Mouse (Mus musculus) macrophage (primary cell): ENCODE data around the gene Igdcc4. TPM values are rescaled to one million over a fixed set of nuclear protein-coding genes. Genes with fewer than 3 reads are reported as not detected.

Experiments
- H3K27ac ChIP-seq: fragments of 350-480 bp; formaldehyde crosslinking; 2 replicates; pipeline ENCODE4 v1.9.0; 2021
- H3K36me3 ChIP-seq: fragments of 350-480 bp; formaldehyde crosslinking; 2 replicates; pipeline ENCODE4 v1.9.0; 2021; ENCODE audit errors: inconsistent target
- H3K4me3 ChIP-seq: fragments of 350-480 bp; formaldehyde crosslinking; 2 replicates; pipeline ENCODE4 v1.9.0; 2021; ENCODE audit errors: inconsistent target
- H3K79me2 ChIP-seq: fragments of 350-480 bp; formaldehyde crosslinking; 2 replicates; pipeline ENCODE4 v1.9.0; 2021; ENCODE audit errors: inconsistent target
- WGBS: methylation state at CpG from one replicate; pipeline ENCODE4 v1.1.7; 2026; ENCODE audit warnings: inconsistent platforms; ENCODE audit not compliant: missing documents; 5-methylcytosine and 5-hydroxymethylcytosine counted together
- polyA plus RNA-seq: library from polyadenylated mRNA; stranded (reverse); fragments of 250-400 nt; gene quantifications from 3 replicates; pipeline ENCODE4 v1.2.4, GENCODE M21; 2018; ENCODE audit warnings: inconsistent platforms

The Igdcc4 gene
- polyA plus RNA-seq, 1 experiment from 2014 or later: 0.07 TPM

GRCm38 (mm10) chr9:65178336-65179213 is 77.3 kb downstream of the Igdcc4 start:
- Histone ChIP-seq H3K36me3 (no peaks in the 10 kb centered on the region), H3K4me3 (no peak overlapping the region), H3K79me2 (no peaks in the 10 kb centered on the region), H3K27ac (no peak overlapping the region)
- WGBS: 75% methylated on average over 19 of the region's 22 CpGs

- Histone ChIP-seq H3K36me3 (no peaks in the 10 kb centered on the region), H3K79me2 (no peaks in the 10 kb centered on the region), H3K27ac (no peak overlapping the region), H3K4me3 (no peak overlapping the region)
- WGBS: 31% methylated on average over 17 of the region's 17 CpGs
Measured at GRCm38 (mm10) chr9:65179817-65180624, 78.7 kb downstream of the Igdcc4 start.

Other genes with a start within 250 kb of the Igdcc4 start
- not detected in 3 replicates for gene Slc24a1, start 149.9 kb upstream of the Igdcc4 start, polyA plus RNA-seq
- 20.4 to 29.8 TPM (median 29.2 TPM) in 3 replicates for gene Ints14, start 140.6 kb upstream of the Igdcc4 start, polyA plus RNA-seq
- gene Hacd3, start 79.8 kb upstream of the Igdcc4 start, polyA plus RNA-seq: 22.9 to 48.0 TPM (median 31.6 TPM) in 3 replicates
- gene Dpp8, start 69.1 kb upstream of the Igdcc4 start, polyA plus RNA-seq: 55.7 to 65.9 TPM (median 64.1 TPM) in 3 replicates
- not detected in 3 replicates for gene Igdcc3, start 39.7 kb downstream of the Igdcc4 start, polyA plus RNA-seq
- gene Parp16, start 93.9 kb downstream of the Igdcc4 start, polyA plus RNA-seq: 2.0 to 3.2 TPM (median 2.1 TPM) in 3 replicates
- gene Cilp, start 163.7 kb downstream of the Igdcc4 start, polyA plus RNA-seq: not detected in 3 replicates
- gene Clpx, start 192.8 kb downstream of the Igdcc4 start, polyA plus RNA-seq: 23.2 to 25.3 TPM (median 25.2 TPM) in 3 replicates
- 10.1 to 13.8 TPM (median 10.9 TPM) in 3 replicates for gene Pdcd7, start 244.6 kb downstream of the Igdcc4 start, polyA plus RNA-seq